Mouse (Mus musculus): ENCODE results near the gene Ppp1r36. TPM values are rescaled to one million over a fixed set of nuclear protein-coding genes. Genes with fewer than 3 reads are reported as not detected.
A peak's percentile ranks its signal among the peaks of the same experiment; 100 is the strongest.
"Not testable (repeated sequence)": the region's sequence is repeated elsewhere in the genome, so short reads cannot be mapped to it uniquely, and the experiment has no call there.

Gene Ppp1r36
- polyA plus RNA-seq, 1 experiment = not detected

GRCm38 (mm10) chr12:76425256-76425655, 7.9 kb downstream of the Ppp1r36 start:
- Histone ChIP-seq H3K4me1 (ENCODE audit: control insufficient read depth, insufficient read depth, low read length) (no peaks in the 10 kb centered on the region; the same call in 1 of the 2 replicates), H3K4me3 (replicated peaks; ENCODE audit: control insufficient read depth, low read depth, low read length) (no peak overlapping the region), H3K27ac (ENCODE audit: control insufficient read depth, insufficient read depth, low read depth, low read length, poor library complexity) (no peak overlapping the region)
- TF ChIP-seq CTCF (IDR thresholded peaks at IDR 0.05; ENCODE audit: control insufficient read depth, insufficient read depth, low read length) (no peak), POLR2A (IDR thresholded peaks at IDR 0.05; ENCODE audit: borderline replicate concordance, control insufficient read depth, low read depth, low read length) (no peak)
- 73% methylated on average over 3 of the region's 3 CpGs for WGBS

DNA sequence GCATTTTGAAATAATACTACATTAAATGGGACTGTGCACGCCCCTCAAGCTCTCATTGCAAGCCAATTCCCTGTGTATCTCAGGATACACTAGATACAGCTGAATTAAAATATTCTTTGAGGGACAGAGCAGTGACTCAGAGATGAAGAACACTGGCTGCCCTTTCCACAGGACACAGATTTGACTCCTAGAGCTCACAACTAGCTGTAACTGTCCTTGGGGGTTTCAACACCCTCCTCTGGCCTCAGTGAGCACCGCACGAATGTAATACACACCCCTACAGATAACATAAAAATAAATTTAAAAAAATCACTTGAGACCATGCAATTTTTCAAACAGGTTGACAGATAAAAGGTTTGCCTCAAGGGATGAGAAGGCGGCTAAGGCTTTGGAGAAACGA, 10.2 kb downstream of the Ppp1r36 start:
- 62% methylated on average over 5 of the region's 5 CpGs for WGBS

GRCm38 (mm10) chr12:76430879-76431406, 13.6 kb downstream of the Ppp1r36 start:
- Histone ChIP-seq H3K4me1 (ENCODE audit: control insufficient read depth, insufficient read depth, low read length) (no peaks in the 10 kb centered on the region; the same call in 1 of the 2 replicates), H3K27ac (ENCODE audit: control insufficient read depth, insufficient read depth, low read depth, low read length, poor library complexity) (no peak overlapping the region), H3K4me3 (replicated peaks; ENCODE audit: control insufficient read depth, low read depth, low read length) (no peak overlapping the region)
- TF ChIP-seq POLR2A (IDR thresholded peaks at IDR 0.05; ENCODE audit: borderline replicate concordance, control insufficient read depth, low read depth, low read length) = no peak
- no peak for TF ChIP-seq CTCF (IDR thresholded peaks at IDR 0.05; ENCODE audit: control insufficient read depth, insufficient read depth, low read length)
- WGBS = 48% methylated on average over 5 of the region's 5 CpGs

More for the DNA sequence above, 10.2 kb downstream of the Ppp1r36 start:
- no peak overlapping the region for H3K27ac ChIP-seq (ENCODE audit: control insufficient read depth, insufficient read depth, low read depth, low read length, poor library complexity)
- H3K4me1 ChIP-seq (ENCODE audit: control insufficient read depth, insufficient read depth, low read length) = no peaks in the 10 kb centered on the region; the same call in 1 of the 2 replicates
- TF ChIP-seq POLR2A (IDR thresholded peaks at IDR 0.05; ENCODE audit: borderline replicate concordance, control insufficient read depth, low read depth, low read length) = no peak
- no peak for TF ChIP-seq CTCF (IDR thresholded peaks at IDR 0.05; ENCODE audit: control insufficient read depth, insufficient read depth, low read length)
- H3K4me3 ChIP-seq (replicated peaks; ENCODE audit: control insufficient read depth, low read depth, low read length) = no peak overlapping the region

DNA sequence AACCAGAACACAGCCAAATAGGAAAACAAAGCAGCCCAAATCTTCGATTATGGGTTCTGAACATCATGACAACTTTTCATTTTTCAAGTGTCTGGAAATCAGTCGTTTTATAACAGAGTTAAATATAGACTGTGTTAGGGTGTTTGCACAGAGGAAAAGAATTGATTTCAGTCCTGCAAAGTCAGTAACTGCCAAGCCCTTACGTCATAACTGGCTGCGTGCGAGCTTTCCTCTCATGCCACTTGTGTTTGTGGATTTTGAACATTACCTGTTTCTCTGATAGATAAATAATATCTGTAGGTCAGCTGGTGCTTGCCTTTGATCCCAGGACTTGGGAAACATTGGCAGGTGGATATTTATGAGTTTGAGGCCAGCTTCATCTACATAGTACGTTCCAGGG, 14.1 kb downstream of the Ppp1r36 start:
- H3K4me1 ChIP-seq (ENCODE audit: control insufficient read depth, insufficient read depth, low read length) = no peaks in the 10 kb centered on the region; the same call in 1 of the 2 replicates
- H3K27ac ChIP-seq (ENCODE audit: control insufficient read depth, insufficient read depth, low read depth, low read length, poor library complexity) = no peak overlapping the region
- 51% methylated on average over 6 of the region's 6 CpGs for WGBS
- TF ChIP-seq CTCF (IDR thresholded peaks at IDR 0.05; ENCODE audit: control insufficient read depth, insufficient read depth, low read length) (no peak), POLR2A (IDR thresholded peaks at IDR 0.05; ENCODE audit: borderline replicate concordance, control insufficient read depth, low read depth, low read length) (no peak)
- no peak overlapping the region for H3K4me3 ChIP-seq (replicated peaks; ENCODE audit: control insufficient read depth, low read depth, low read length)

DNA sequence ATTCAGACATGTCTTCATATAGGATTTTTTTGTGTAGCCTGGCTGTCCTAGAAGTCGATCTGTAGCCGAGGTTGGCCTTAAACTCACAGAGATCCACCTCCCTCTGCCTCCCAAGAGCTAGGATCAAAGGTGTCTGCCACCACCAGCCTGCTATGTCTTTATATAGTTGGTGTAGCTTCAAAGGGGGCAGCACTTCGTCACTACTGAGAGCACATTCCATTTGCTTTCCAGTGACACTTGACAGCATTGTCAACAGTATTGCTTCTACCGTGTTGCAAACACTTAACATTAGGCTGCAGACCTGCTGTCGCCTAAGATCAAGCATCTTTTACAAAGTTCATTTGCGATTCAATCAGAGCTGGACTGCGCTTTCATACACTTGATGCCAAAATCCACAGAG, 16.8 kb downstream of the Ppp1r36 start:
- Histone ChIP-seq H3K27ac (ENCODE audit: control insufficient read depth, insufficient read depth, low read depth, low read length, poor library complexity) (no peak overlapping the region), H3K4me3 (replicated peaks; ENCODE audit: control insufficient read depth, low read depth, low read length) (no peak overlapping the region), H3K4me1 (ENCODE audit: control insufficient read depth, insufficient read depth, low read length) (no peaks in the 10 kb centered on the region)
- WGBS = 58% methylated on average over 7 of the region's 7 CpGs
- no peak for TF ChIP-seq POLR2A (IDR thresholded peaks at IDR 0.05; ENCODE audit: borderline replicate concordance, control insufficient read depth, low read depth, low read length)
- no peak for TF ChIP-seq CTCF (IDR thresholded peaks at IDR 0.05; ENCODE audit: control insufficient read depth, insufficient read depth, low read length)

DNA sequence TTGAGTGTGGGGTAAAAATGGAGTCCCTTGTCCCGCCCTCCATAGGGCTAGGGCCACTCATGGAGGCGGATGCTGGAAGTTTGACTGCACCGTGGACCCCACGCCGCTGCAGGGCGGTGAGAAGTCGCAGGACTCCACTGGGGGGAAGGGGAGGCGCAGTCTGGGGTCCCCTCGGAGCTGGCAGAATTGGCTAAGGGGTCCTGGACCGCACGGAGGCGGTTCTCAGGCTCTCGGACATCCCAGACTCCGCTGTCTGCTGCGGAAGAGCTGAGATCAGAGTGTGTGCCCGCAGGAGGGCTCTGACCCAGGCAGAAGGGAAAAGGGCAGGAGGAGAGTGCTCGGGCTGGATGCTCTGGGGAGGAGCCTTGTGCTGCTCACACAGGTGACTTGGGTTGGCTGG, 17.7 kb downstream of the Ppp1r36 start:
- H3K4me3 ChIP-seq (replicated peaks; ENCODE audit: control insufficient read depth, low read depth, low read length) = no peak overlapping the region

GRCm38 (mm10) chr12:76435549-76435948, 18.2 kb downstream of the Ppp1r36 start:
- 60% methylated on average over 8 of the region's 8 CpGs for WGBS
- TF ChIP-seq CTCF (IDR thresholded peaks at IDR 0.05; ENCODE audit: control insufficient read depth, insufficient read depth, low read length) = no peak
- no peak for TF ChIP-seq POLR2A (IDR thresholded peaks at IDR 0.05; ENCODE audit: borderline replicate concordance, control insufficient read depth, low read depth, low read length)
- no peaks in the 10 kb centered on the region for H3K4me1 ChIP-seq (ENCODE audit: control insufficient read depth, insufficient read depth, low read length)
- no peak overlapping the region for H3K4me3 ChIP-seq (replicated peaks; ENCODE audit: control insufficient read depth, low read depth, low read length)
- no peak overlapping the region for H3K27ac ChIP-seq (ENCODE audit: control insufficient read depth, insufficient read depth, low read depth, low read length, poor library complexity)

More for the DNA sequence above, 17.7 kb downstream of the Ppp1r36 start:
- Histone ChIP-seq H3K27ac (ENCODE audit: control insufficient read depth, insufficient read depth, low read depth, low read length, poor library complexity) (no peak overlapping the region), H3K4me1 (ENCODE audit: control insufficient read depth, insufficient read depth, low read length) (no peaks in the 10 kb centered on the region)
- WGBS = 13% methylated on average over 17 of the region's 17 CpGs
- no peak for TF ChIP-seq CTCF (IDR thresholded peaks at IDR 0.05; ENCODE audit: control insufficient read depth, insufficient read depth, low read length)
- TF ChIP-seq POLR2A (IDR thresholded peaks at IDR 0.05; ENCODE audit: borderline replicate concordance, control insufficient read depth, low read depth, low read length) = no peak

GRCm38 (mm10) chr12:76443488-76443887, 26.1 kb downstream of the Ppp1r36 start:
- H3K4me1 ChIP-seq (ENCODE audit: control insufficient read depth, insufficient read depth, low read length); H3K4me3 ChIP-seq (replicated peaks; ENCODE audit: control insufficient read depth, low read depth, low read length); H3K27ac ChIP-seq (ENCODE audit: control insufficient read depth, insufficient read depth, low read depth, low read length, poor library complexity): not testable (repeated sequence)
- 76% methylated on average over 6 of the region's 6 CpGs for whole genome bisulfite sequencing

DNA sequence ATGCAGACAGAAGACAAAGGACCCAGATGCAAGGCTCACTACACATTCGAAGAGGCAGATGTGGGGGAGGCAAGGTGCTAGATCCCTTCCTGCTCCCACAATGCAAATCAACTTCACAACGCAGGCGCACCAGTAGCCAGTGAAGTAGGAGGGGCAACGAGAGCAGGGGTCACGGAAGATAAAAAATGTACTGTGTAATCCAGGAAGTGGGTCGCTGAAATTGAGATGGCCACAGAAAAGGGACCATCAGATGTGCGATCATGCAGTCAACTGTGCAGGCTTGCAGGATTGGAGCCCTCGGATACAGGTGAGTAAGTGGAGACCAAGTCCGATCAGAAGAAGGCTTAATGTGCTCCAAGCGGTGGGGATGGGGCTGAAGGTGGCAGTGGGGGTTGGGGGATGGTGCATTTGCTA, 27.0 kb downstream of the Ppp1r36 start:
- no peaks in the 10 kb centered on the region for H3K4me1 ChIP-seq (ENCODE audit: control insufficient read depth, insufficient read depth, low read length)
- no peak overlapping the region for H3K27ac ChIP-seq (ENCODE audit: control insufficient read depth, insufficient read depth, low read depth, low read length, poor library complexity)
- TF ChIP-seq CTCF (IDR thresholded peaks at IDR 0.05; ENCODE audit: control insufficient read depth, insufficient read depth, low read length) (no peak), POLR2A (IDR thresholded peaks at IDR 0.05; ENCODE audit: borderline replicate concordance, control insufficient read depth, low read depth, low read length) (no peak)
- 53% methylated on average over 10 of the region's 10 CpGs for WGBS
- H3K4me3 ChIP-seq (replicated peaks; ENCODE audit: control insufficient read depth, low read depth, low read length) = peak overlapping the region; percentile 31

Data from bone marrow, adult 2 months (tissue).